Mouse (Mus musculus) embryonic facial prominence, embryonic 14.5 days (tissue): ENCODE measurements at regions not wholly inside any gene's neighbourhood (a gene's known extent, or its start where the extent isn't known, plus 50 kb on each side); places are given as distances from the start of the nearest gene placed in this dataset.
"Not testable (repeated sequence)": the region's sequence is repeated elsewhere in the genome, so short reads cannot be mapped to it uniquely, and the experiment has no call there.

ENCODE experiments used
- ATAC-seq: fragments of 200-750 bp; cut with Nextera tagmentation; 2 replicates; pipeline ENCODE4 v1.8.0; 2017; ENCODE audit warnings: low read depth, moderate number of reproducible peaks, moderate TSS enrichment
- DNase-seq: peaks from one replicate; pipeline ENCODE4 v3.0.0-alpha.2; 2015; ENCODE audit warnings: low spot score
- H3K27ac ChIP-seq: fragments of 300-500 bp; sonication (generic); replicated peaks from 2 replicates; pipeline ENCODE4 v1.5.1; 2014; ENCODE audit warnings: low read depth, mild to moderate bottlenecking, low read length, moderate library complexity
- H3K27me3 ChIP-seq: fragments of 300-500 bp; sonication (generic); replicated peaks from 2 replicates; pipeline ENCODE4 v1.6.1; 2014; ENCODE audit warnings: low read length; ENCODE audit not compliant: control insufficient read depth, insufficient read depth
- H3K36me3 ChIP-seq: fragments of 300-500 bp; sonication (generic); 2 replicates; pipeline ENCODE4 v1.6.1; 2014; ENCODE audit warnings: low read length, mixed read lengths; ENCODE audit not compliant: control insufficient read depth, insufficient read depth
- H3K4me1 ChIP-seq: fragments of 300-500 bp; sonication (generic); 2 replicates; pipeline ENCODE4 v1.6.1; 2014; ENCODE audit warnings: antibody characterized with exemption, low read length; ENCODE audit not compliant: control insufficient read depth, insufficient read depth
- H3K4me2 ChIP-seq: fragments of 300-500 bp; sonication (generic); 2 replicates; pipeline ENCODE4 v1.6.1; 2014; ENCODE audit warnings: low read depth, mild to moderate bottlenecking, low read length, moderate library complexity, mixed read lengths
- H3K4me3 ChIP-seq: fragments of 300-500 bp; sonication (generic); 2 replicates; pipeline ENCODE4 v1.5.1; 2014; ENCODE audit warnings: low read depth, mild to moderate bottlenecking, low read length
- H3K9ac ChIP-seq: fragments of 300-500 bp; sonication (generic); 2 replicates; pipeline ENCODE4 v1.6.1; 2014; ENCODE audit warnings: low read depth, mild to moderate bottlenecking, low read length, moderate library complexity, mixed read lengths
- H3K9me3 ChIP-seq: fragments of 300-500 bp; sonication (generic); 2 replicates; pipeline ENCODE4 v1.6.1; 2016; ENCODE audit warnings: low read length; ENCODE audit not compliant: control insufficient read depth
- WGBS: fragments of 180-500 bp; shearing (Covaris S2); extraction: QIAGEN DNeasy Blood & Tissue Kit; methylation state at CpG from one replicate; pipeline ENCODE4 v1.1.7; 2014; 5-methylcytosine and 5-hydroxymethylcytosine counted together

GRCm38 (mm10) chr10:16171251-16171650 lies 1453.2 kb upstream of the Gje1 start:
- Histone ChIP-seq H3K9ac (no peak overlapping the region), H3K4me1 (no peaks in the 10 kb centered on the region), H3K4me2 (no peak overlapping the region), H3K27ac (no peak overlapping the region), H3K36me3 (no peaks in the 10 kb centered on the region), H3K4me3 (no peak overlapping the region), H3K27me3 (no peaks in the 10 kb centered on the region), H3K9me3 (no peaks in the 10 kb centered on the region)
- ATAC-seq: no peak
- 64% methylated on average over 4 of the region's 4 CpGs for WGBS
- DNase-seq: peak; percentile 38

GRCm38 (mm10) chr10:16159542-16159941 lies 1441.5 kb upstream of the Gje1 start:
- H3K36me3 ChIP-seq, ATAC-seq, H3K27me3 ChIP-seq, H3K9me3 ChIP-seq, H3K27ac ChIP-seq, H3K9ac ChIP-seq, DNase-seq, H3K4me1 ChIP-seq, H3K4me3 ChIP-seq, H3K4me2 ChIP-seq: not testable (repeated sequence)
- 91% methylated on average over 6 of the region's 6 CpGs for WGBS

GRCm38 (mm10) chr10:16158445-16158844 lies 1440.4 kb upstream of the Gje1 start:
- no peak overlapping the region for H3K27ac ChIP-seq
- no peaks in the 10 kb centered on the region for H3K4me1 ChIP-seq
- no peaks in the 10 kb centered on the region for H3K27me3 ChIP-seq
- no peak overlapping the region for H3K9ac ChIP-seq
- no peak overlapping the region for H3K4me3 ChIP-seq
- DNase-seq: no peak
- no peaks in the 10 kb centered on the region for H3K9me3 ChIP-seq
- 83% methylated on average over 3 of the region's 3 CpGs for WGBS
- H3K36me3 ChIP-seq: no peaks in the 10 kb centered on the region
- no peak overlapping the region for H3K4me2 ChIP-seq
- no peak for ATAC-seq

- Histone ChIP-seq H3K9ac (no peak overlapping the region), H3K9me3 (no peaks in the 10 kb centered on the region), H3K27ac (no peak overlapping the region), H3K4me2 (no peak overlapping the region), H3K27me3 (no peaks in the 10 kb centered on the region), H3K4me3 (no peak overlapping the region), H3K4me1 (no peaks in the 10 kb centered on the region), H3K36me3 (no peaks in the 10 kb centered on the region)
- DNase-seq (no peak), ATAC-seq (no peak)
- 76% methylated on average over 5 of the region's 5 CpGs for WGBS
These were observed 1438.9 kb upstream of the Gje1 start for GRCm38 (mm10) chr10:16156954-16157353.

- 92% methylated on average over 3 of the region's 3 CpGs for WGBS
- H3K9ac ChIP-seq: no peak overlapping the region
- no peak overlapping the region for H3K4me3 ChIP-seq
- DNase-seq (no peak), ATAC-seq (no peak)
- H3K27me3 ChIP-seq: no peaks in the 10 kb centered on the region
- H3K27ac ChIP-seq: no peak overlapping the region
- H3K36me3 ChIP-seq: no peaks in the 10 kb centered on the region
- no peaks in the 10 kb centered on the region for H3K4me1 ChIP-seq
- H3K9me3 ChIP-seq: no peaks in the 10 kb centered on the region
- no peak overlapping the region for H3K4me2 ChIP-seq
These were observed 1431.0 kb upstream of the Gje1 start for GRCm38 (mm10) chr10:16148991-16149390.

GRCm38 (mm10) chr10:16145397-16145796 lies 1427.4 kb upstream of the Gje1 start:
- ATAC-seq: no peak
- no peak overlapping the region for H3K4me3 ChIP-seq

GRCm38 (mm10) chr10:16123902-16124301 lies 1405.9 kb upstream of the Gje1 start:
- no peak overlapping the region for H3K4me3 ChIP-seq
- no peak overlapping the region for H3K4me2 ChIP-seq
- no peaks in the 10 kb centered on the region for H3K27me3 ChIP-seq
- no peak; the same call in 1 of the 2 replicates for ATAC-seq
- WGBS: 46% methylated on average over 2 of the region's 2 CpGs
- no peaks in the 10 kb centered on the region for H3K9me3 ChIP-seq
- no peak overlapping the region for H3K9ac ChIP-seq
- H3K4me1 ChIP-seq: no peaks in the 10 kb centered on the region
- H3K36me3 ChIP-seq: no peaks in the 10 kb centered on the region
- no peak overlapping the region for H3K27ac ChIP-seq
- DNase-seq: peak; percentile 59

More at GRCm38 (mm10) chr10:16145397-16145796, 1427.4 kb upstream of the Gje1 start:
- Histone ChIP-seq H3K9ac (no peak overlapping the region), H3K4me1 (no peaks in the 10 kb centered on the region), H3K27me3 (no peaks in the 10 kb centered on the region), H3K27ac (no peak overlapping the region), H3K4me2 (no peak overlapping the region), H3K9me3 (no peaks in the 10 kb centered on the region), H3K36me3 (no peaks in the 10 kb centered on the region)
- WGBS: 83% methylated on average over 1 of the region's 1 CpGs
- DNase-seq: no peak

GRCm38 (mm10) chr10:16088210-16088609 lies 1370.2 kb upstream of the Gje1 start:
- H3K9me3 ChIP-seq: no peaks in the 10 kb centered on the region
- no peak overlapping the region for H3K9ac ChIP-seq
- no peaks in the 10 kb centered on the region for H3K36me3 ChIP-seq
- H3K4me2 ChIP-seq: no peak overlapping the region
- no peak overlapping the region for H3K27ac ChIP-seq
- no peaks in the 10 kb centered on the region for H3K4me1 ChIP-seq
- DNase-seq: peak; percentile 56
- ATAC-seq: no peak
- H3K27me3 ChIP-seq: no peaks in the 10 kb centered on the region
- WGBS: 61% methylated on average over 3 of the region's 3 CpGs
- no peak overlapping the region for H3K4me3 ChIP-seq

- ATAC-seq: peak; percentile 53; the same call in 1 of the 2 replicates
- H3K9ac ChIP-seq: no peak overlapping the region
- H3K9me3 ChIP-seq: no peaks in the 10 kb centered on the region
- H3K4me3 ChIP-seq: no peak overlapping the region
- WGBS: 51% methylated on average over 5 of the region's 5 CpGs
- no peak overlapping the region for H3K27ac ChIP-seq
- no peak overlapping the region for H3K4me2 ChIP-seq
- H3K4me1 ChIP-seq: no peaks in the 10 kb centered on the region
- H3K27me3 ChIP-seq: no peaks in the 10 kb centered on the region
- peak; percentile 41 for DNase-seq
- H3K36me3 ChIP-seq: no peaks in the 10 kb centered on the region
These were observed 1335.0 kb upstream of the Gje1 start for GRCm38 (mm10) chr10:16053008-16053407.
